Mouse (Mus musculus): ENCODE measurements at regions not wholly inside any gene's neighbourhood (a gene's known extent, or its start where the extent isn't known, plus 50 kb on each side); places are given as distances from the start of the nearest gene placed in this dataset.

DNA sequence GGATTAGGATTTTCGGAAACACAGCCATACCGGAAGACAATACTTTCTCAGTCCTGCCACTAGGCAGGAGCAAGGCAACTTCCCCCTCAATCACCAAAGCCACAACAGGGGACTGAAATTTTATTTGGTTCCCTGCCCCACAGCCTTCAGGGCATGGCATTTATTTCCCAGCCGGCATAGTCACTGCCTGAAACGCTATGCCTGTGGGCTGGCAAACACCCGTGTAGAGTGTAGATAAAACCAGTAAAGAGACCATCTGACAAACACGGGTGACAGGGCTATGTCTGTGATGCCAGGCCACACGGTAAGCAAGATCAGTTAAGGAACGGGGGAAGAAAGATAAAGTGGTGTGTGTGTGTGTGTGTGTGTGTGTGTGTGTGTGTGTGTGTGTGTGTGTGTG is 140.1 kb downstream of the Emp1 start:
- Histone ChIP-seq H3K27ac (no peak overlapping the region), H3K4me3 (replicated peaks; ENCODE audit: low read length) (no peak overlapping the region), H3K9ac (no peak overlapping the region), H3K9me3 (ENCODE audit: control insufficient read depth, low read length) (no peaks in the 10 kb centered on the region), H3K27me3 (ENCODE audit: control insufficient read depth, insufficient read depth, low read length) (no peaks in the 10 kb centered on the region), H3K4me2 (replicated peaks) (no peak overlapping the region), H3K4me1 (replicated peaks; ENCODE audit: control insufficient read depth, insufficient read depth, low read length) (no peaks in the 10 kb centered on the region), H3K36me3 (replicated peaks; ENCODE audit: control insufficient read depth, insufficient read depth) (no peaks in the 10 kb centered on the region)
- DNase-seq (ENCODE audit: low spot score) (no peak), ATAC-seq (ENCODE audit: low FRiP score) (no peak)
- WGBS: 70% methylated on average over 8 of the region's 8 CpGs

DNA sequence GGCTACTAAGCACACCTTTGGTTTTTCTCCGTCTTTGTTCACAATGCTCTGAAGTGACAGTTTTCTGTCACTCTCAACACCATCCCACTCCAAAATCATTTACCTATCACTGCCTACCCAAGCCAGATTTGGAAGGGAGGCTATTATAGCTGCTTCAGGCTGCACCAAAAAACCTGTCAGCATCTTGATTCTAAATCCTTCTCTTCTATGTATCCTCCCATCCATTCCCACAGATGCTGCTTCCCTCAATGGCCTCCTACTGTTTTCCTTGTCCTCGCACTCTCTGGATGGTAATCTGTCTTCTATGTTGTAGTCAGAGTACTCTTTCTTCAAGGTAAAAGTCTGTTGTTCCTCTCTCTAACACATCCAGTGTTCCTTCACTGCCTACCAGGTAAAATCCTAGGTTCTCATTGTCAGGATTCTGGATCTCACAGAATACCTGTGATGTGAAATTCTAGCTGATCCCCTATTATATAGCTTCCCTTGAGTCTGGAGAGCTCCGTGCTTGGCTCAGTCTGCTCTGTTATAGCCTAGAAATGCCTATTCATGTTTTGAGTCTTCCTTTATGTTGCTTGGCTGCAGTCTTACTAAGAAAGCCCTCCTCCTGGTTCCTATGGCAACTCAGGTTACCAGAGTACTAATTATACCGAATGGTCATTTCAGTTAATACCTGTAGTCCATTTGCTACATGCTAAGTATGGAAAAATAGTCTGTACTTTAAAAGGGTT is 156.5 kb downstream of the Emp1 start:
- whole genome bisulfite sequencing: 54% methylated on average over 4 of the region's 4 CpGs
- Histone ChIP-seq H3K4me3 (replicated peaks; ENCODE audit: low read length) (no peak overlapping the region), H3K27me3 (ENCODE audit: control insufficient read depth, insufficient read depth, low read length) (no peaks in the 10 kb centered on the region), H3K9me3 (ENCODE audit: control insufficient read depth, low read length) (no peaks in the 10 kb centered on the region), H3K9ac (no peak overlapping the region), H3K36me3 (replicated peaks; ENCODE audit: control insufficient read depth, insufficient read depth) (no peaks in the 10 kb centered on the region), H3K4me1 (replicated peaks; ENCODE audit: control insufficient read depth, insufficient read depth, low read length) (no peaks in the 10 kb centered on the region; the same call in 1 of the 2 replicates), H3K4me2 (replicated peaks) (no peak overlapping the region), H3K27ac (no peak overlapping the region)
- ATAC-seq (ENCODE audit: low FRiP score): no peak
- DNase-seq (ENCODE audit: low spot score): no peak

- H3K9ac ChIP-seq: no peak overlapping the region
- H3K4me1 ChIP-seq (replicated peaks; ENCODE audit: control insufficient read depth, insufficient read depth, low read length): no peaks in the 10 kb centered on the region; the same call in 1 of the 2 replicates
- no peak overlapping the region for H3K27ac ChIP-seq
- ATAC-seq (ENCODE audit: low FRiP score): no peak
- H3K36me3 ChIP-seq (replicated peaks; ENCODE audit: control insufficient read depth, insufficient read depth): no peaks in the 10 kb centered on the region
- H3K4me3 ChIP-seq (replicated peaks; ENCODE audit: low read length): no peak overlapping the region
- H3K9me3 ChIP-seq (ENCODE audit: control insufficient read depth, low read length): no peaks in the 10 kb centered on the region
- no peak overlapping the region for H3K4me2 ChIP-seq (replicated peaks)
- WGBS: 38% methylated on average over 2 of the region's 2 CpGs
- no peak for DNase-seq (ENCODE audit: low spot score)
- no peaks in the 10 kb centered on the region for H3K27me3 ChIP-seq (ENCODE audit: control insufficient read depth, insufficient read depth, low read length)
These were observed 157.1 kb downstream of the Emp1 start for GRCm38 (mm10) chr6:135519438-135519803.

DNA sequence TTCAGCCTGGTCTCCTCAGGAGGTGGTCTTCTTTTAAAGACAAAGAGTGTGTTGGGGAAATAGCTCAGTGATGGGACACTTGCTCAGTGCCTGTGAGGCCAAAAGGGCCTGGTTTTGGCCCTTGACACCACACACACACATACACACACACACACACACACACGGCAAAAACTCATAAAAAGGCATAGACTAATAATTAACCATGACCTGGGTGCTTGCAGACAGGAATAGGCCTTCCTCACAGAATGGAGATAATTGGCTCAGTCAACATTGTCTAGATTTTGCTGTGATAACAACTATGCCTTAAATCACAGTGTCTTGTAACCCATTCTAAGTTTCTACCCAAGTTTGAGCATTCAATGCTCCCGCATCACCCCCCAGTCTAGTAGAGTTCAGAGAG is 158.5 kb downstream of the Emp1 start:
- no peak overlapping the region for H3K27ac ChIP-seq
- H3K4me3 ChIP-seq (replicated peaks; ENCODE audit: low read length): no peak overlapping the region
- H3K9me3 ChIP-seq (ENCODE audit: control insufficient read depth, low read length): no peaks in the 10 kb centered on the region
- ATAC-seq (ENCODE audit: low FRiP score) (no peak), DNase-seq (ENCODE audit: low spot score) (no peak)
- no peak overlapping the region for H3K9ac ChIP-seq
- H3K4me1 ChIP-seq (replicated peaks; ENCODE audit: control insufficient read depth, insufficient read depth, low read length): peaks cover 6% of the 10 kb centered on the region; the same call in 1 of the 2 replicates
- 63% methylated on average over 2 of the region's 2 CpGs for WGBS
- H3K4me2 ChIP-seq (replicated peaks): no peak overlapping the region
- H3K36me3 ChIP-seq (replicated peaks; ENCODE audit: control insufficient read depth, insufficient read depth): no peaks in the 10 kb centered on the region
- H3K27me3 ChIP-seq (ENCODE audit: control insufficient read depth, insufficient read depth, low read length): no peaks in the 10 kb centered on the region

DNA sequence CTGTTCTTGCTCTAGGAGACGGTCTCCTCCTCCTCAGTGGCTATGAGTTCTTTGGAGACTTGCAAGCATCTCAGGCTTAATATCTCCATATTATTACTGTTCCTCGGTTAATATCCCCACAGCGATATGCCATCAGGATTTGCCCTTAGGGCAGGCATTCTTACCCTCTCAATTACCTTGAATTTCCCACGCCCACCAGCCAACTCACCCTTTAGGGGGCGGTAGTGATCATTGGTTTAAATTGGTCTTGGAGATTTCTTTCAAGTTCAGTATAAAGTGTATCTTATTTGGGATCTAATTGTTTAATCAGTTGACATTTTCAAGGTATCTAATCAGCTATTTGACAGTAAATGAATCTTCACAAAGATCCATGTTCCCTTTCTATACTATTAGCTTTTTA is 162.5 kb downstream of the Emp1 start:
- Histone ChIP-seq H3K4me1 (replicated peaks; ENCODE audit: control insufficient read depth, insufficient read depth, low read length) (peaks cover 12% of the 10 kb centered on the region; the same call in 1 of the 2 replicates), H3K27me3 (ENCODE audit: control insufficient read depth, insufficient read depth, low read length) (no peaks in the 10 kb centered on the region), H3K4me2 (replicated peaks) (no peak overlapping the region), H3K9me3 (ENCODE audit: control insufficient read depth, low read length) (no peaks in the 10 kb centered on the region), H3K4me3 (replicated peaks; ENCODE audit: low read length) (no peak overlapping the region), H3K36me3 (replicated peaks; ENCODE audit: control insufficient read depth, insufficient read depth) (no peaks in the 10 kb centered on the region), H3K9ac (no peak overlapping the region), H3K27ac (no peak overlapping the region)
- DNase-seq (ENCODE audit: low spot score) (no peak), ATAC-seq (ENCODE audit: low FRiP score) (no peak)
- WGBS: 61% methylated on average over 5 of the region's 5 CpGs

DNA sequence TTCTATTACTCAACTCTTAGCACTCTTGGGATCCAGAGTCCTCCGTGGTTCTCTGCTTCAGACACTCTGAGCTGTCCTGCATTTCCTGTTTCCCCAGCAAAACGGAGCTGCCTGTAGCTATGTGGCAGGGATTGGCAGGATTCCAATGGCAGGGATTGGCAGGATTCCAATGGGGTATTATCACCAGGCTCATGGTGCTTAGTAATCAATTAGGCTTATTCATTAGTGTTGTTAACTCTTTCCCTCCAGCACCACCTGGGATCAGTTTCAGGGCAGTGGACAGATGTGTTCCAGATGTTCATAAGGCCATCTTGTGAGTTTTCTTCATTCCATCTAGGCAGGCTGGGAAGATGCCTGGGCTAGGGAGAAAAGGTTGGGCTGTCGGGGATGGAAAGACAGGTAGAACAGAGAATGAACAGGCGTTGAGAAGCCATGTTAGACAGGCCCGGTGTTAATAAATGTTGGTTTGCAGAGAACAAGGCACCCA is 163.5 kb downstream of the Emp1 start:
- Histone ChIP-seq H3K4me2 (replicated peaks) (peak overlapping the region; percentile 24; the same call in 1 of the 2 replicates), H3K36me3 (replicated peaks; ENCODE audit: control insufficient read depth, insufficient read depth) (no peaks in the 10 kb centered on the region), H3K27ac (0 out of 2 replicates have a peak overlapping the region, but pooled peaks have one; percentile 26), H3K9ac (no peak overlapping the region), H3K4me3 (replicated peaks; ENCODE audit: low read length) (no peak overlapping the region), H3K4me1 (replicated peaks; ENCODE audit: control insufficient read depth, insufficient read depth, low read length) (peaks cover 12% of the 10 kb centered on the region; the same call in 1 of the 2 replicates), H3K9me3 (ENCODE audit: control insufficient read depth, low read length) (no peaks in the 10 kb centered on the region), H3K27me3 (ENCODE audit: control insufficient read depth, insufficient read depth, low read length) (no peaks in the 10 kb centered on the region)
- 33% methylated on average over 5 of the region's 5 CpGs for WGBS
- ATAC-seq (ENCODE audit: low FRiP score) (peak; percentile 87), DNase-seq (ENCODE audit: low spot score) (peak; percentile 94)

- 70% methylated on average over 24 of the region's 24 CpGs for WGBS
- Histone ChIP-seq H3K9ac (no peak overlapping the region), H3K4me3 (replicated peaks; ENCODE audit: low read length) (no peak overlapping the region), H3K4me2 (replicated peaks) (no peak overlapping the region), H3K36me3 (replicated peaks; ENCODE audit: control insufficient read depth, insufficient read depth) (no peaks in the 10 kb centered on the region), H3K27me3 (ENCODE audit: control insufficient read depth, insufficient read depth, low read length) (no peaks in the 10 kb centered on the region), H3K4me1 (replicated peaks; ENCODE audit: control insufficient read depth, insufficient read depth, low read length) (peaks cover 12% of the 10 kb centered on the region; the same call in 1 of the 2 replicates), H3K27ac (no peak overlapping the region), H3K9me3 (ENCODE audit: control insufficient read depth, low read length) (no peaks in the 10 kb centered on the region)
- ATAC-seq (ENCODE audit: low FRiP score) (peak; percentile 51; the same call in 1 of the 2 replicates), DNase-seq (ENCODE audit: low spot score) (no peak)
These were observed 164.3 kb downstream of the Emp1 start for GRCm38 (mm10) chr6:135526460-135527160.

GRCm38 (mm10) chr6:135527879-135528278 is 165.5 kb downstream of the Emp1 start:
- Histone ChIP-seq H3K4me1 (replicated peaks; ENCODE audit: control insufficient read depth, insufficient read depth, low read length) (peaks cover 12% of the 10 kb centered on the region; the same call in 1 of the 2 replicates), H3K9ac (no peak overlapping the region), H3K27ac (no peak overlapping the region), H3K4me2 (replicated peaks) (no peak overlapping the region), H3K36me3 (replicated peaks; ENCODE audit: control insufficient read depth, insufficient read depth) (no peaks in the 10 kb centered on the region), H3K27me3 (ENCODE audit: control insufficient read depth, insufficient read depth, low read length) (no peaks in the 10 kb centered on the region), H3K9me3 (ENCODE audit: control insufficient read depth, low read length) (no peaks in the 10 kb centered on the region), H3K4me3 (replicated peaks; ENCODE audit: low read length) (no peak overlapping the region)
- no peak for ATAC-seq (ENCODE audit: low FRiP score)
- 63% methylated on average over 4 of the region's 4 CpGs for WGBS
- no peak for DNase-seq (ENCODE audit: low spot score)

- Histone ChIP-seq H3K4me3 (replicated peaks; ENCODE audit: low read length) (no peak overlapping the region), H3K9me3 (ENCODE audit: control insufficient read depth, low read length) (no peaks in the 10 kb centered on the region), H3K36me3 (replicated peaks; ENCODE audit: control insufficient read depth, insufficient read depth) (no peaks in the 10 kb centered on the region), H3K27me3 (ENCODE audit: control insufficient read depth, insufficient read depth, low read length) (no peaks in the 10 kb centered on the region), H3K4me1 (replicated peaks; ENCODE audit: control insufficient read depth, insufficient read depth, low read length) (0 out of 2 replicates have a peak, but pooled peaks cover 11% of the 10 kb centered on the region), H3K27ac (no peak overlapping the region), H3K9ac (no peak overlapping the region), H3K4me2 (replicated peaks) (no peak overlapping the region)
- DNase-seq (ENCODE audit: low spot score) (no peak), ATAC-seq (ENCODE audit: low FRiP score) (no peak)
- 41% methylated on average over 9 of the region's 9 CpGs for WGBS
These were observed 177.7 kb downstream of the Emp1 start for GRCm38 (mm10) chr6:135539791-135540646.
